Mouse (Mus musculus): Measurements from ENCODE around the gene Cbr3. TPM values are rescaled to one million over a fixed set of nuclear protein-coding genes. Genes with fewer than 3 reads are reported as not detected.

Gene Cbr3
- polyA plus RNA-seq, 1 experiment from 2014 or later: 2.2 TPM

DNA sequence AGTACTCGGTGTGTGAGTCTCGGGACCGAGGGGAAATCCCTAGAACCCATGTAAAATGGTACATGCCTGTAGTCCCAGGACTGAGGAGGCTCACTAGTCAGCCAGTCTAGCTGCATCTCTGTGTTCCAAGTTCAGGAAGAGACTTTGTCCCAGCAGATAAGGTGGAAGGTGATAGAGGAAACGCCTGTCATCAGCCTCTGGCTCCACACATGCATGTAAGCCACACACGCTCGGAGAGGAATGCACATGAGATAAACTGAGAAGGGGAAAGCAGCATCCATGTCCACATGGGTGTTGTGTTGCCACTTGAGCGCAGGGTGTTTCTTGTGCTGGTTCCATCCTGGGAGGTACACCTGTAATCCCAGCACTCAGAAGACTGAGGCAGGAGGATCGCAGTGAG lies 48.3 kb downstream of the Cbr3 start:
- H3K9me3 ChIP-seq: no peaks in the 10 kb centered on the region
- 95% methylated on average over 8 of the region's 8 CpGs for WGBS
- H3K36me3 ChIP-seq: peaks cover 9% of the 10 kb centered on the region
- no peak overlapping the region for H3K9ac ChIP-seq
- H3K27ac ChIP-seq (replicated peaks): no peak overlapping the region
- peaks cover 5% of the 10 kb centered on the region; the same call in 1 of the 2 replicates for H3K4me1 ChIP-seq (replicated peaks)
- H3K4me3 ChIP-seq: no peak overlapping the region
- no peaks in the 10 kb centered on the region for H3K27me3 ChIP-seq
- no peak overlapping the region for H3K4me2 ChIP-seq
- no peak for ATAC-seq (ENCODE audit: low FRiP score, low read depth)

DNA sequence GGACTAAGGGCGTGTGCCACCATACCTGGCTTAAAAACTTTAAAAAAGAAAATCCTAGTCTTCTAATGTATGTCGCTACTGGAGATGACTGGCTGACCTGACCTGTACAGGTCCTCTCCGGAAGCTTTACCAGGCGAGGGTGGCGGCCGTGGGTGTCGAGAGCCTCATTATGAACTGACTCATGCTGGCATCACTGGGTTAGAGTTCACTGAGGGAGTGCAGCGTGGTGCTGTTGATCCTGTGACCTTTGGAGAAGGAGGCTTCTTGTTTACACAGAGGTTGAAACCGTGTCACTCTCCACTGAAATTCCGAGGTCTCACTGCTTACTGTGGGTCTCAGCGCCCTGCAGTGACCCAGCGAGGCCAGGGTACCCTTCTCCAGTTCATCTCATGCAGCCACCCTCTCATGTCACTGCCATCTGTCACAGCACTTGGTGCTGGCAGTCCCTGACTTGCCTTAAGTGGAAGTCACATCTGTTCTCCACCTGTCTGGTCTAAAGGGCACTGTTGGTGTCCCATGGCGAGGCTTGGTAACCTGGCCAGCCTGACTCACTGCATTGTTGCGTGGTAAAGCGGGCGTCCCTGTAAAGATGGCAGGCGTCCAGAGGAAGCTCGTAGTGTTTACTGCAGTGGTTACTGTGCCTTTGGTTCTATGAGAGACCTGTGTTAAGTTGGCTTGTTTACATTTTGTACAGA lies 50.0 kb downstream of the Cbr3 start:
- Histone ChIP-seq H3K27ac (replicated peaks) (no peak overlapping the region), H3K4me2 (no peak overlapping the region), H3K36me3 (peaks cover 9% of the 10 kb centered on the region), H3K9ac (no peak overlapping the region), H3K4me3 (no peak overlapping the region), H3K9me3 (no peaks in the 10 kb centered on the region), H3K27me3 (no peaks in the 10 kb centered on the region), H3K4me1 (replicated peaks) (peaks cover 5% of the 10 kb centered on the region; the same call in 1 of the 2 replicates)
- 76% methylated on average over 18 of the region's 18 CpGs for WGBS
- no peak for ATAC-seq (ENCODE audit: low FRiP score, low read depth)

DNA sequence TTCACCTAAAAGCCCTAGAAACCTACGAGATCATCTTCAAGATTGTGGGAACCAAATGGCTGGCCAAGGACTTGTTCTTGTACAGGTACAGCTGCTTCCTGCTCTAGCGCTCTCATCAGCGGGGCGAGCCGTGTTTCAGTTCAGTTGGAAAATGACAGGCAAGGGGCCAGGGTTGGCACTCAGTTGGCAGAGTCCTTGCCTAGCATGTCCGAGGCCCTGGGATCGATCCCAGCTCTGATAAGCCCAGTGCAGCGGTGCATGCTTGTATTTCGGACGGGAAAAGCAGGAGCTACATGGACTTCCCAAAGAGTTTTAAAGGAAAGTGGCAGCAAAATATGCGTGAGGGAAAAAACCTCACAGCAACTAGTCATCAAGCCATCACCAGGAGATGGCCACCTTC lies 56.2 kb downstream of the Cbr3 start:
- ATAC-seq (ENCODE audit: low FRiP score, low read depth): no peak
- Histone ChIP-seq H3K9ac (no peak overlapping the region), H3K4me2 (no peak overlapping the region), H3K4me1 (replicated peaks) (no peaks in the 10 kb centered on the region), H3K27ac (replicated peaks) (no peak overlapping the region), H3K4me3 (no peak overlapping the region), H3K9me3 (no peaks in the 10 kb centered on the region), H3K36me3 (peaks cover 37% of the 10 kb centered on the region), H3K27me3 (no peaks in the 10 kb centered on the region)
- WGBS: 94% methylated on average over 11 of the region's 11 CpGs

Other genes starting within 250 kb of the Cbr3 start
- gene Setd4, start 79.2 kb upstream of the Cbr3 start, polyA plus RNA-seq (2015; fragmentation: Nextera tagmentation; extraction: Ambion mirVana): 14.8 and 18.9 TPM in 2 replicates
- 142 and 146 TPM in 2 replicates for gene Cbr1, start 77.4 kb upstream of the Cbr3 start, polyA plus RNA-seq (2015; fragmentation: Nextera tagmentation; extraction: Ambion mirVana)
- not detected in 2 replicates for gene Gm5678, start 55.1 kb upstream of the Cbr3 start, polyA plus RNA-seq (2015; fragmentation: Nextera tagmentation; extraction: Ambion mirVana)
- gene Dop1b, start 28.7 kb downstream of the Cbr3 start, polyA plus RNA-seq (2015; fragmentation: Nextera tagmentation; extraction: Ambion mirVana): 38.2 and 40.1 TPM in 2 replicates
- 29.4 and 29.9 TPM in 2 replicates for gene Morc3, start 148.9 kb downstream of the Cbr3 start, polyA plus RNA-seq (2015; fragmentation: Nextera tagmentation; extraction: Ambion mirVana)
- gene Chaf1b, start 200.7 kb downstream of the Cbr3 start, polyA plus RNA-seq (2015; fragmentation: Nextera tagmentation; extraction: Ambion mirVana): 19.9 and 20.1 TPM in 2 replicates